Mouse (Mus musculus): ENCODE data around the gene 1810024B03Rik. TPM values are rescaled to one million over a fixed set of nuclear protein-coding genes. Genes with fewer than 3 reads are reported as not detected.

1810024B03Rik gene
- total and polyA plus RNA-seq, 2 experiments from 2014 or later = 1.2 TPM; not detected in 1

DNA sequence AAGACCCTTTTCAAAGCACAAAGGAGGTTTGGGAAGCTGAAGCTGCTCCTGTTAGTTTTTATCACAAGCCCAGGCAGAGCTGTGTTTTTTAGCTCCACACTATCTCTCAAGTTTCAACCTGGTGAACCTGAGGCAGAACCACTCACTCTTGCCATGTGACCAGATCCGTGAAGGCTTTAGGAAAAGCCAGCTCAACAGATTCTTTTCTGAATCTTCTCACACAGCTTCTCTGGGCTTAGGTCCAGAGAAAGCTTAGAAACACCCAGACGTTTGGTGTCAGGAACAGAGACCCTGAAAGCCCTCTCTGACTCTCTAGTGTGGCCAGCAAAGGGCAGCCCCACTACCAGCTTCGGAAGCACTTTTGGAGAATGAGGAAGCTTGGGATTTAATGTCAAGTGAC is 43.4 kb upstream of the 1810024B03Rik start:
- H3K9me3 ChIP-seq (ENCODE audit: low read length) = no peaks in the 10 kb centered on the region
- WGBS = 71% methylated on average over 3 of the region's 3 CpGs
- DNase-seq (ENCODE audit: low spot score) = no peak
- H3K4me1 ChIP-seq (ENCODE audit: insufficient read depth, low read length) = peaks cover 10% of the 10 kb centered on the region
- H3K27ac ChIP-seq (ENCODE audit: low read depth, low read length) = no peak overlapping the region
- no peak overlapping the region for H3K9ac ChIP-seq (replicated peaks; ENCODE audit: low read length, poor library complexity, severe bottlenecking)
- H3K4me2 ChIP-seq (ENCODE audit: low read depth, low read length, poor library complexity, severe bottlenecking) = no peak overlapping the region
- peaks cover 3% of the 10 kb centered on the region; the same call in 1 of the 2 replicates for H3K36me3 ChIP-seq (ENCODE audit: insufficient read depth, low read length)
- no peak overlapping the region for H3K4me3 ChIP-seq (ENCODE audit: low read depth, low read length)
- TF ChIP-seq CTCF (IDR thresholded peaks at IDR 0.05) = no peak
- no peak for ATAC-seq (ENCODE audit: low FRiP score)
- no peaks in the 10 kb centered on the region for H3K27me3 ChIP-seq (ENCODE audit: insufficient read depth, low read length)

DNA sequence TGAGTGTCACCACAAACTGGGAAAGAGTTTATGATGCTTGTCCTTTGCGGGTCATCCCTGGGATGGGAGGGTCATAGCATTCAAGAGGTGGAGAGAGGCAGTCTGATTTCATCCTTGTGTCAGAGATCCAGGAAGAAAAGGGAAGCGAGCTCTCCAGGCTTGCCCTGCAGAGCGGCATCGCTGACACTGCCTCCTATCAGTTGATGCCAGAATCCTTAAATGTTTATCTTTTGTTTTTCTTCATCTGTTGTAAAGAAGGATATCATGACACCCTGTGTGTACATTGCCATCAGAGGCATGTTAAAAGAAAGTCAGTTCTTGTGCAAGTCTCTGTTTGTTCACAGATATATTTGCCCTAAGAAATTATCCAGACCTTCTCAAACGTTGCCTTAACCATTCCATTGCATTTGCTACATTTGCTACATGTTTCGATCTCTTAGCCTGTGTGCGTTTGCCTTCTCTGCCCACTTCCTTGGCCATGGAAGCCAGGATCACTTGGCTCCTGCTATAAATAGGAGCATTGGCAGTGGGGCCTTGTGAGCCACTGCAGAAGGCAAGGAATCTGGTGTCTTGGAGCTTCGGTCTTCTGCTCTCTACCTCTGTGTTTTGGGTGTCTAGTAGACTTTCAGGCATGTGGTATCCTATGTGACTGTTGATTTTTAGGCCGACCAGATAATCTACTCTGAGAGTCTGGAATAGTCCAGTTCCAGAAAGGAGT is 42.4 kb upstream of the 1810024B03Rik start:
- Histone ChIP-seq H3K27me3 (ENCODE audit: insufficient read depth, low read length) (no peaks in the 10 kb centered on the region), H3K4me3 (ENCODE audit: low read depth, low read length) (no peak overlapping the region), H3K4me1 (ENCODE audit: insufficient read depth, low read length) (peaks cover 11% of the 10 kb centered on the region), H3K36me3 (ENCODE audit: insufficient read depth, low read length) (peaks cover 2% of the 10 kb centered on the region; the same call in 1 of the 2 replicates), H3K4me2 (ENCODE audit: low read depth, low read length, poor library complexity, severe bottlenecking) (no peak overlapping the region), H3K9me3 (ENCODE audit: low read length) (no peaks in the 10 kb centered on the region), H3K9ac (replicated peaks; ENCODE audit: low read length, poor library complexity, severe bottlenecking) (no peak overlapping the region), H3K27ac (ENCODE audit: low read depth, low read length) (no peak overlapping the region)
- DNase-seq (ENCODE audit: low spot score) (no peak), ATAC-seq (ENCODE audit: low FRiP score) (no peak)
- 94% methylated on average over 9 of the region's 9 CpGs for WGBS
- no peak for TF ChIP-seq CTCF (IDR thresholded peaks at IDR 0.05)

DNA sequence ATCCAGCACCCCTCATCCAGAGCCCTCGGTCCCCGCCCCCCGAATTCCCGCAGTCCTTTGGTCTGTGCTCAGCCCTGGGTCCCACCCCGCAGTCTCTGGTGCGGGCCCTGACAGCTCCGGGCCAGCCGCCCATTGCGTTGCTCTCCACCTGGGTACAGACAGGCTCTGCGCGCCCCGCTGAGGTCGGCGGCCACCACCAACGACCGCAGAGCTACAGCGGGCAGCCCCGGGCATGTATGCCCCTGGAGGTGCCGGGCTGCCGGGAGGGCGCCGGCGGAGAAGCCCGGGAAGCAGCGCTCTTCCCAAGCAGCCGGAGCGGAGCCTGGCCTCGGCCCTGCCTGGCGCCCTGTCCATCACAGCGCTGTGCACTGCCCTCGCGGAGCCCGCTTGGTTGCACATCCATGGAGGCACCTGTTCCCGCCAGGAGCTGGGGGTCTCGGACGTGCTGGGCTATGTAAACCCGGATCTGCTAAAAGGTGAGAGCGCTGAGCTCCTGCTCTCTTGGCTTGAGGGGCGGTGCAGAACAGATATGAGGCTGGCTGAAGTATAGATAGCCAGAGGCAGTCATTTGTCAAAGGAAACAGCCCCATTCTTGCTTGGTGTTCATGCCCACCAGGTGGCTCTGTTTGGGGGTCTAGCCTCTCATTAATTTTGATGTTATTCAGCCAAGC is 40.4 kb upstream of the 1810024B03Rik start:
- TF ChIP-seq CTCF (IDR thresholded peaks at IDR 0.05) = peak; percentile 73
- Histone ChIP-seq H3K4me3 (ENCODE audit: low read depth, low read length) (peak overlapping the region; percentile 95), H3K27ac (ENCODE audit: low read depth, low read length) (peak overlapping the region; percentile 85), H3K9ac (replicated peaks; ENCODE audit: low read length, poor library complexity, severe bottlenecking) (peak overlapping the region; percentile 97), H3K9me3 (ENCODE audit: low read length) (no peaks in the 10 kb centered on the region), H3K4me2 (ENCODE audit: low read depth, low read length, poor library complexity, severe bottlenecking) (peak overlapping the region; percentile 89), H3K4me1 (ENCODE audit: insufficient read depth, low read length) (peaks cover 11% of the 10 kb centered on the region), H3K36me3 (ENCODE audit: insufficient read depth, low read length) (peaks cover 13% of the 10 kb centered on the region), H3K27me3 (ENCODE audit: insufficient read depth, low read length) (no peaks in the 10 kb centered on the region)
- ATAC-seq (ENCODE audit: low FRiP score) = peak; percentile 63
- DNase-seq (ENCODE audit: low spot score) = peak; percentile 71
- WGBS = 1% methylated on average over 39 of the region's 39 CpGs

DNA sequence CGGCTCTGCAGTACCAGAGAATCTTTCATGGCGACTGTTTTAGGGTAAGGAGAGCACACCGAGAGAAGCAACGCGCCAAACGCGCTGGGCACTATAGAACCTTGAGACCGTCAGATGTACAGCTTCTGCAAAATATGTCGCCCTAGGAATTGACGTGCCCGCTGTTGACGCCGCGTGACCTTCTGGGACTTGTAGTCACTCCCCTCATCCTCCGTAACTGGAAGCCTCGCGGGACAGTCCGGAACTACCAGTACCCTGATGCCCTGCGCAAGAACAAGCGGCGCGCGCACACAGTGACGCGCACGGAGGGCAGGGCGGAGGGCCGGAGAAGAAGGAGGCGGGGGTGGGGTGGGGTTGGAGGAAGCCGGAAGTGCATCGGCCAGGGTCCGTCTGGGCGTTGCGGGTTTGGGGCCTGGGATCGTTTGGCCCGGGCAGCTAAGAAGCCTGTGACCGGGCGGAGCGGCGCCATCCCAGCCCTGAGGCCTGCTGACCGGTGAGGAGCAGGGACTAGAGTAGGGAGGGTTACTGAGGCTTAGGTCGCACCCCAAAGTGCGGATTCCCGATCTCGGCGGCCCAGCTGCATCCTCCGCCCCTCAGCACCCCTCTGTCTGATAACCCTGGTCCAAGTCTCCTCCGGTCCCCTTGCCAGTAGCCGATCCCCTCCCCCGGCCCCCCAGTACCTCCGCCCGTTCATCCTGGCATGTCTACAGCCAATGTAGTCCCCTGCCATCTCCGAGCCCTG is 39.7 kb upstream of the 1810024B03Rik start, which contains the start of the genes Ciao1 and Tmem127:
Gene Ciao1 (minus strand): TSS at position 225 of the 742 bp plus-strand sequence.
Gene Tmem127 (plus strand): TSS at position 317 of the 742 bp plus-strand sequence.
- H3K4me2 ChIP-seq (ENCODE audit: low read depth, low read length, poor library complexity, severe bottlenecking) = peak within 1 kb of the TSS; percentile 89
- no peaks in the 10 kb centered on the region for H3K27me3 ChIP-seq (ENCODE audit: insufficient read depth, low read length)
- no peak; the same call in 1 of the 2 replicates for TF ChIP-seq CTCF (IDR thresholded peaks at IDR 0.05)
- H3K4me1 ChIP-seq (ENCODE audit: insufficient read depth, low read length) = peaks cover 11% of the 10 kb centered on the region
- no peaks in the 10 kb centered on the region for H3K9me3 ChIP-seq (ENCODE audit: low read length)
- ATAC-seq (ENCODE audit: low FRiP score) (peak; percentile 98), DNase-seq (ENCODE audit: low spot score) (peak; percentile 99)
- H3K9ac ChIP-seq (replicated peaks; ENCODE audit: low read length, poor library complexity, severe bottlenecking) = peak within 1 kb of the TSS; percentile 97
- WGBS = under 1% methylated on average over 42 of the region's 53 CpGs
- peak within 1 kb of the TSS; percentile 95 for H3K4me3 ChIP-seq (ENCODE audit: low read depth, low read length)
- H3K36me3 ChIP-seq (ENCODE audit: insufficient read depth, low read length) = peaks cover 16% of the 10 kb centered on the region
- H3K27ac ChIP-seq (ENCODE audit: low read depth, low read length) = peak within 1 kb of the TSS; percentile 85

DNA sequence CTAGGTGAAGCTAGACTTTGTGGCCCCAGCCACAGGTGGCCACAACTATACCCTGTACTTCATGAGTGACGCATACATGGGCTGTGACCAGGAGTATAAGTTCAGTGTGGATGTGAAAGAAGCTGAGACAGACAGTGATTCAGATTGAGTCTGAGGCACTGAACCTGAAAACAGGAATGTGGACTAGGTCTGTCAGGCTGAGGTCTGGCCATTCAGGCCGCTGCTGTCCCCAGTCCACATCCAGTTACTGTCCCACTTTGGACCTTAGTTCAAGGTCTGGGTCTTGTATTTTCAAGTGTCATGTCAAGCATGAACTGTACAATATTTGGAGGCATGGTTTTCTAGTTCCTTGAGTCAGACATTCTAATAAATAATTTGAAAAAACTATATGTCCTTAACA is 32.0 kb upstream of the 1810024B03Rik start:
- no peak for ATAC-seq (ENCODE audit: low FRiP score)
- Histone ChIP-seq H3K36me3 (ENCODE audit: insufficient read depth, low read length) (peaks cover 61% of the 10 kb centered on the region), H3K4me1 (ENCODE audit: insufficient read depth, low read length) (no peaks in the 10 kb centered on the region), H3K27ac (ENCODE audit: low read depth, low read length) (no peak overlapping the region), H3K27me3 (ENCODE audit: insufficient read depth, low read length) (no peaks in the 10 kb centered on the region), H3K4me2 (ENCODE audit: low read depth, low read length, poor library complexity, severe bottlenecking) (no peak overlapping the region), H3K9ac (replicated peaks; ENCODE audit: low read length, poor library complexity, severe bottlenecking) (no peak overlapping the region), H3K9me3 (ENCODE audit: low read length) (no peaks in the 10 kb centered on the region), H3K4me3 (ENCODE audit: low read depth, low read length) (no peak overlapping the region)
- DNase-seq (ENCODE audit: low spot score) = no peak
- WGBS = 90% methylated on average over 2 of the region's 2 CpGs
- TF ChIP-seq CTCF (IDR thresholded peaks at IDR 0.05) = no peak

All from midbrain, postnatal 0 days (tissue).